Mouse (Mus musculus) E14TG2a.4 (cell line): ENCODE measurements around the gene Doc2a.

Experiments used
- H3K27me3 ChIP-seq: 2 replicates; pipeline ENCODE4 v1.6.1; 2014; ENCODE audit warnings: low read length, control low read depth; ENCODE audit not compliant: insufficient read depth
- H3K36me3 ChIP-seq: 2 replicates; pipeline ENCODE4 v1.6.1; 2014; ENCODE audit warnings: low read length, control low read depth; ENCODE audit not compliant: insufficient read depth
- H3K4me1 ChIP-seq: replicated peaks from 2 replicates; pipeline ENCODE4 v1.6.1; 2014; ENCODE audit warnings: low read depth, low read length, control low read depth
- H3K4me3 ChIP-seq: replicated peaks from 2 replicates; pipeline ENCODE4 v1.5.1; 2014; ENCODE audit warnings: mild to moderate bottlenecking, low read length
- H3K9me3 ChIP-seq: 2 replicates; pipeline ENCODE4 v1.6.1; 2014; ENCODE audit warnings: low read length, control low read depth
- CTCF ChIP-seq: conservative IDR thresholded peaks from 2 replicates; pipeline ENCODE4 v1.5.1; 2014; ENCODE audit warnings: low read length
- NANOG ChIP-seq: IDR thresholded peaks from 2 replicates; pipeline ENCODE4 v1.6.1; 2014; ENCODE audit warnings: borderline replicate concordance, low read length, mixed read lengths
- POU5F1 ChIP-seq: IDR thresholded peaks from 2 replicates; pipeline ENCODE4 v1.6.1; 2014; ENCODE audit warnings: low read length, borderline replicate concordance

The Doc2a gene

DNA sequence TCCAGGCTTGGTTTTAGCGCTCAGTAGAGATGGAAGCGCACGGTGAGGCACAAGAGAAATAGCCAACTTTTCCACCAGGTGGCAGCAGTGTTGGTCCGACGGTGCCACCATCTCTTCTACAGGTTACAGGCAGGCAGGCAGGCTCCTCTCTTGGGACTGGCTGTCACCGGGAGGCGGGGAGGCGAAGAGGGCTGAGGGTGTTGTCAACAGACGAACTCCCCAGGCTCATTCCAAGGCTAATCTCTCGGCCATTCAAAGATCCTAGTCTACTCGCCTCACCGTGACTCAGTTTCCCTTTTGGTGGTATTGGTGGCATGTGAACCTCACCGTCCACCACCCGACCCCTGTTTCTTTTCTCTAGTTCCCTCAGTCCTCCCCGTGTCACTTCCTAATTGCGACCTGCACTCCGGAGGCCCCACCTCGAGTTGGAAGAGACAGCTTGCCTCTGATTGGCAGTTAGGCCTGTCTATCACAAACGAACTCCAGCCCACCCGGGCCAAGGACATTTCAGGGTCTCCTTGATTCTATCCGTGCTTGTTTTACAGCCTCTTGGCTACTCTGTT, 15.1 kb upstream of the Doc2a start:
- TF ChIP-seq NANOG (no peak), CTCF (peak; percentile 79)

DNA sequence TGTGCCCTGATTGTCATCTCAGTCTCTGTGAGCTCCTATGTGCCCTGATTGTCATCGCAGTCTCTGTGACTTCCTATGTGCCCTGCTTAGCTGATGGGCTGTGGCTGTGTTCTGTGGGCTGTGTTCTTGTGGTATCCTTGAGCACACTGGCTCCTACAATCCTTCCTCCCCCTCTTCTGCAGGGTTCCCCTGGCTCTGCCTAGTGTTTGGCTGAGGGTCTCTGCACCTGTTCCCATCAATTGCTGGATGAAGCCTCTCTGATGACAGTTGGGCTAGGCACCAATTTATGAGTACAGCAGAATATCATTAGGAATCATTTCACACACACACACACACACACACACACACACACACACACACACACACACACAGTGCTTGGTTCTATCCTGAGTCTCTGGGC, 13.9 kb upstream of the Doc2a start:
- Histone ChIP-seq H3K9me3 (no peaks in the 10 kb centered on the region), H3K4me3 (no peak overlapping the region), H3K4me1 (peaks cover 44% of the 10 kb centered on the region), H3K36me3 (no peaks in the 10 kb centered on the region), H3K27me3 (peaks cover 27% of the 10 kb centered on the region)
- no peak for TF ChIP-seq CTCF
- no peak for TF ChIP-seq POU5F1
- TF ChIP-seq NANOG, result no peak

More for the DNA sequence above, 15.1 kb upstream of the Doc2a start:
- no peaks in the 10 kb centered on the region for H3K9me3 ChIP-seq
- H3K4me1 ChIP-seq, result peaks cover 45% of the 10 kb centered on the region
- peak overlapping the region; percentile 73 for H3K4me3 ChIP-seq
- peaks cover 30% of the 10 kb centered on the region for H3K27me3 ChIP-seq
- no peaks in the 10 kb centered on the region for H3K36me3 ChIP-seq

DNA sequence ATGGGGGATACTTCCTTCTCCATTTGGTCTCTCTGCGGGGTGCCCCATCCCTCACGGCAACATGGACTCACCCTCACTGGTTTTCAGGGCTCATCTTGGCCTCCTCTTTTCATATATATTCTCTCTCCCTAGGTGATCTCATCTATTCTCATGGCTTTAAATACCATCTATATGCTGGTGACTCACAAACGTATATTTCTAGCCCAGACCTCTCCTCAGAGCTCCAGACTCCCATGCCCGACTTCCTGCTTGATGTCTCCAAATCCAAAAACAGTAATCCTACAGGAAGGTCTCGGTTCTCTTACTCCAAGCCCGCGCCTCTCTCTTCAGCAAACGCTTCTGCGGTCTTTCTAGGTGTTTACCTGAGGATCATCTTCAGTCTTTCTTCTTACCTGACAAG, 3.9 kb upstream of the Doc2a start:
- Histone ChIP-seq H3K4me1 (peaks cover 11% of the 10 kb centered on the region), H3K9me3 (peaks cover 6% of the 10 kb centered on the region; the same call in 1 of the 2 replicates), H3K27me3 (peaks cover 22% of the 10 kb centered on the region), H3K36me3 (no peaks in the 10 kb centered on the region), H3K4me3 (no peak overlapping the region)
- TF ChIP-seq CTCF (no peak), POU5F1 (no peak), NANOG (no peak)

DNA sequence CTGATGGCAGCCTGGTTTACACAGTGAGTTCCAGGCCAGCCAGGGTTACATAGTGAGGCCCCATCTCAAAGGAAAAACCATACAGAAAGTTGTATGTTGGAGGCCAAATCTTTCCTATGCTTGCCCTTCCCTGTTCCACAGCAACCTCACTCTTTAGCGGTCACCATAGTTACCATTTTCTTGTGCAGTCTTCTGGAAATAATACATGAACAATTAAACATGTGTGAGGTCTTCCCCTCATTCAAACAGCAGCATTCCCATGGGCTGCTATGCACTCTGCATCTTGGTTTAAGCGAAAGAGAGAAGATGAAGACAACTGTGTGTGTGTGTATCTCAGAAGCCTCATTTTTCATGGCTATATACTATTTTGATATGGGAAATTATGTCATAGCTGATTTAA, 1.7 kb upstream of the Doc2a start:
- Histone ChIP-seq H3K27me3 (peaks cover 43% of the 10 kb centered on the region), H3K4me3 (no peak overlapping the region), H3K9me3 (peaks cover 6% of the 10 kb centered on the region; the same call in 1 of the 2 replicates), H3K4me1 (peaks cover 25% of the 10 kb centered on the region), H3K36me3 (peaks cover 13% of the 10 kb centered on the region)
- TF ChIP-seq CTCF (no peak), POU5F1 (no peak), NANOG (no peak)

GRCm38 (mm10) chr7:126847421-126848398, 494 bp downstream of the Doc2a start:
- peaks cover 47% of the 10 kb centered on the region for H3K4me1 ChIP-seq
- H3K36me3 ChIP-seq, result peaks cover 35% of the 10 kb centered on the region
- peak overlapping the region; percentile 82 for H3K4me3 ChIP-seq
- H3K9me3 ChIP-seq, result no peaks in the 10 kb centered on the region
- no peak for TF ChIP-seq NANOG
- H3K27me3 ChIP-seq, result peaks cover 43% of the 10 kb centered on the region

- H3K9me3 ChIP-seq, result no peaks in the 10 kb centered on the region
- peaks cover 46% of the 10 kb centered on the region for H3K36me3 ChIP-seq
These were observed 1.6 kb downstream of the Doc2a start for GRCm38 (mm10) chr7:126848794-126849193.

GRCm38 (mm10) chr7:126850161-126850560, 2.9 kb downstream of the Doc2a start:
- no peak overlapping the region for H3K4me3 ChIP-seq
- H3K9me3 ChIP-seq, result no peaks in the 10 kb centered on the region
- TF ChIP-seq NANOG (no peak), POU5F1 (no peak), CTCF (no peak)
- peaks cover 32% of the 10 kb centered on the region for H3K27me3 ChIP-seq
- peaks cover 72% of the 10 kb centered on the region for H3K4me1 ChIP-seq
- peaks cover 59% of the 10 kb centered on the region for H3K36me3 ChIP-seq

More at GRCm38 (mm10) chr7:126848794-126849193, 1.6 kb downstream of the Doc2a start:
- H3K4me1 ChIP-seq, result peaks cover 58% of the 10 kb centered on the region
- TF ChIP-seq NANOG, result no peak
- TF ChIP-seq CTCF, result no peak
- TF ChIP-seq POU5F1, result no peak
- peaks cover 35% of the 10 kb centered on the region for H3K27me3 ChIP-seq
- peak overlapping the region; percentile 82 for H3K4me3 ChIP-seq

- H3K36me3 ChIP-seq, result peaks cover 70% of the 10 kb centered on the region
- peaks cover 82% of the 10 kb centered on the region for H3K4me1 ChIP-seq
- H3K9me3 ChIP-seq, result no peaks in the 10 kb centered on the region
- peaks cover 32% of the 10 kb centered on the region for H3K27me3 ChIP-seq
- no peak for TF ChIP-seq POU5F1
- TF ChIP-seq NANOG, result no peak
- no peak for TF ChIP-seq CTCF
- peak overlapping the region; percentile 20; the same call in 1 of the 2 replicates for H3K4me3 ChIP-seq
These were observed 4.0 kb downstream of the Doc2a start for GRCm38 (mm10) chr7:126851192-126851591.
